Mouse (Mus musculus): ENCODE data around the gene Slc25a21. TPM values are rescaled to one million over a fixed set of nuclear protein-coding genes. Genes with fewer than 3 reads are reported as not detected.

The Slc25a21 gene
- polyA plus RNA-seq, 2 experiments from 2014 or later: not detected

GRCm38 (mm10) chr12:57016324-57016723 lies 180.9 kb downstream of the Slc25a21 start:
- ATAC-seq: no peak

GRCm38 (mm10) chr12:57009010-57009409 lies 188.3 kb downstream of the Slc25a21 start:
- no peak for ATAC-seq

GRCm38 (mm10) chr12:56986049-56986448 lies 211.2 kb downstream of the Slc25a21 start:
- no peak for ATAC-seq

- no peak for ATAC-seq
Observed at GRCm38 (mm10) chr12:56982066-56982626, 215.1 kb downstream of the Slc25a21 start.

GRCm38 (mm10) chr12:56975256-56975655 lies 222.0 kb downstream of the Slc25a21 start:
- no peak for ATAC-seq

GRCm38 (mm10) chr12:56963236-56963635 lies 234.0 kb downstream of the Slc25a21 start:
- no peak for ATAC-seq

- ATAC-seq: no peak
Observed at GRCm38 (mm10) chr12:56959230-56960051, 237.8 kb downstream of the Slc25a21 start.

GRCm38 (mm10) chr12:56958244-56958643 lies 239.0 kb downstream of the Slc25a21 start:
- ATAC-seq: no peak

- ATAC-seq: no peak
Observed at GRCm38 (mm10) chr12:56951749-56952657, 245.3 kb downstream of the Slc25a21 start.

GRCm38 (mm10) chr12:56944265-56944664 lies 253.0 kb downstream of the Slc25a21 start:
- no peak for ATAC-seq

- ATAC-seq: no peak
Observed at GRCm38 (mm10) chr12:56940861-56941260, 256.4 kb downstream of the Slc25a21 start.

- ATAC-seq: no peak
Observed at GRCm38 (mm10) chr12:56918145-56918544, 279.1 kb downstream of the Slc25a21 start.

GRCm38 (mm10) chr12:56906476-56906875 lies 290.8 kb downstream of the Slc25a21 start:
- ATAC-seq: no peak

GRCm38 (mm10) chr12:56905652-56906305 lies 291.5 kb downstream of the Slc25a21 start:
- no peak for ATAC-seq

- ATAC-seq: no peak
Observed at GRCm38 (mm10) chr12:56905222-56905621, 292.1 kb downstream of the Slc25a21 start.

GRCm38 (mm10) chr12:56902774-56903456 lies 294.4 kb downstream of the Slc25a21 start:
- no peak for ATAC-seq

- no peak for ATAC-seq
Observed at GRCm38 (mm10) chr12:56897976-56898375, 299.3 kb downstream of the Slc25a21 start.

GRCm38 (mm10) chr12:56897221-56897937 lies 299.9 kb downstream of the Slc25a21 start:
- ATAC-seq: no peak

- ATAC-seq: no peak
Observed at GRCm38 (mm10) chr12:56894963-56895362, 302.3 kb downstream of the Slc25a21 start.

- ATAC-seq: no peak
Observed at GRCm38 (mm10) chr12:56890891-56891726, 306.2 kb downstream of the Slc25a21 start.

Data from CD4-positive, CD25-positive, alpha-beta regulatory T cell, adult 4 months (primary cell).